Mouse (Mus musculus) brown adipose tissue, adult 24 weeks (tissue): ENCODE measurements around the gene Cdon. TPM values are rescaled to one million over a fixed set of nuclear protein-coding genes. Genes with fewer than 3 reads are reported as not detected.

Experiments
- H3K27ac ChIP-seq: fragments of 200-500 bp; replicated peaks from 2 replicates; pipeline ENCODE4 v1.5.1; 2012; ENCODE audit warnings: low read depth, mild to moderate bottlenecking, low read length
- H3K4me1 ChIP-seq: fragments of 200-500 bp; 2 replicates; pipeline ENCODE4 v1.6.1; 2012; ENCODE audit warnings: low read length, mixed read lengths; ENCODE audit not compliant: control insufficient read depth, insufficient read depth, insufficient read length
- H3K4me3 ChIP-seq: fragments of 200-500 bp; 2 replicates; pipeline ENCODE4 v1.5.1; 2012; ENCODE audit warnings: low read depth, mild to moderate bottlenecking, low read length, moderate library complexity; ENCODE audit not compliant: insufficient read depth
- polyA plus RNA-seq: library from polyadenylated mRNA; stranded (reverse); fragments of >200 nt; gene quantifications from 2 replicates; pipeline ENCODE4 v1.2.4, GENCODE M21; 2012; ENCODE audit not compliant: missing spikeins, insufficient read depth, insufficient read length

Gene Cdon
- polyA plus RNA-seq, 1 experiment = 10.9 TPM

DNA sequence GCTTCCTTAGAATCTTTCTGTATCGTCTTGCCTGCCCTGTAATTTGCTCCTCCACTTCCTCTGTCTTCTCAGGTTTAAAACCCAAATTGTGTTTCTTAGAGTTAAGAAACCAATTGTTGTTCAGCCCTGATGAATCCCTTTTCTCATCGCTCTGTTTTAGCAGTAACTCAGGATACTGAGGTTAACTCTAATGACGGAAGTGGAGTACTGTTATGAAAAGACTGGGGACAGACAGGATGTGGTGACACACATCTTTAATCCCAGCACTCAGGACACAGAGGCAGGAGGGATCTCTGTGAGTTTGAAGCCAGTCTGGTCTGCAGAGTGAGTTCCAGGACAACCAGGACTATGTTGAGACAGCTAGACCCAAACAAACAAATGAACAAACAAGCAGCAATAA, 74.5 kb downstream of the Cdon start:
- Histone ChIP-seq H3K4me1 (no peaks in the 10 kb centered on the region), H3K27ac (no peak overlapping the region), H3K4me3 (no peak overlapping the region)

DNA sequence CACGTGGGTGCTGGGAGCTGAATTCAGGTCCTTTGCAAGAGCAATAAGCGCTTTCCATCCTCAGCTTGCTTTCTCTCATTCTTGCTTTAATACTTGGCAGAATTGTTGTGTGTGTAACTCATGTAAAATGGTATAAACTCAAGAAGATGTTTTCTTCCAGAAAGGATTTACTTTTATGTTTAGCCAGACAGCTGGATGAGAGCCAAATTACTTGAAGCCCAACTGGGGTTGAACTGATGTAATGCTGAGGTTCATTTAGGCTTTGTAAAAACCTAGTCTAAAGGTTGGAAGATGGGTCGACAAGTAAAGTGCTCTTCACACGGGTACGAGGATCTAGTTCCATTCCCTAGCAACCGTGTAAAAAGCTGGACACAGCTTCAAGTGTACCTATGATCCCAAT, 79.0 kb downstream of the Cdon start:
- no peak overlapping the region for H3K27ac ChIP-seq
- H3K4me3 ChIP-seq = no peak overlapping the region
- H3K4me1 ChIP-seq = no peaks in the 10 kb centered on the region

DNA sequence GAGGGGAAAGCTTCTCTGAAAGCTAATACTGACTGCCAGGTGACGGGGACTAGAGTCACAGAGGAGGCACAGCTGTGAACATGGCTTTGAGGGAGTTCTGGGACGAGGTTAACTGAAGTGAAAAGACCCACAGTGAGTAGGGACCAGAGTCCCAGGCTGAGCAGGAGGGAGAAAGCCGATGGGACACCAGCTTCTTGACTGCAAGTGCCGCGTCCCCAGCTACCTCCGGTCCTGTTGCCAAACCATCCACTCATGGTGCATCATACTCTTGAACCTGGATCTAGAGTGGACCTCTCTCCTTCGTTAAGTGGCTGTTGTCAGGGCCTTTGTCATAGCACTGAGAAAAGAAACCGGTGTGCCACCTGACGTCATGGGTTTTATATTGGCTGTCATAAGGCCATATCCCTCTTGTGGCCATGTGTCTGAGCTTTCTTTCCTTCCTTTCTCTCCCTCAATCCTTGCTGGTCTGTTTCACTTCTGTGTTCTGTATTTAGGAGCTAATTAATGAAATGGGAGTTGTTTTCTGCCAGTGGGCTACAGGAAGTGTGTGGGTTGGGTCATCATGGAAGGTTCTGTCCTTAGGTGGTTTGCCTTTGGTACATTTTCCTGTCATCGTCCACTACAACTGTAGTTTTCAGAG, 81.6 kb downstream of the Cdon start:
- Histone ChIP-seq H3K4me1 (no peaks in the 10 kb centered on the region), H3K4me3 (no peak overlapping the region), H3K27ac (no peak overlapping the region)

DNA sequence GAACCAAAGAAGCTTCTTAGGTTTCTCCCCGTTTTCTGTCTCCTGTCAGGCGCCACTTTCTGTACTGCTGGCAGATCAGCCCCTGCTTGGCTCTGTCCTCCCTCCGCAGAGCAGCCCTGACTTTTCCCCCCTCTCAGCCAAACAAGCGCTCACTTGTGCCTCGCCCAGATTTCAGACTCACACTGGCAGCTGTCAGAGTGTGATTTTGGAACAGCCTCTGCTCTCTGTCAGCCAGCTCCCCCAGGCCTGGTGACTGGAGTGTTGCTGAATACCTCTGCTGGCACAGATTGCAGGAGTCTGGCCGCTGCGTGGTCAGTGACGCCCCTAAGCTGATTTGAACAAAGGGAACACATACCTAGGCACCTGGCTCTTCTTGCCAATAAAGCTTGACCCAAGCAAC, 87.3 kb downstream of the Cdon start:
- Histone ChIP-seq H3K27ac (no peak overlapping the region), H3K4me3 (no peak overlapping the region), H3K4me1 (no peaks in the 10 kb centered on the region; the same call in 1 of the 2 replicates)

DNA sequence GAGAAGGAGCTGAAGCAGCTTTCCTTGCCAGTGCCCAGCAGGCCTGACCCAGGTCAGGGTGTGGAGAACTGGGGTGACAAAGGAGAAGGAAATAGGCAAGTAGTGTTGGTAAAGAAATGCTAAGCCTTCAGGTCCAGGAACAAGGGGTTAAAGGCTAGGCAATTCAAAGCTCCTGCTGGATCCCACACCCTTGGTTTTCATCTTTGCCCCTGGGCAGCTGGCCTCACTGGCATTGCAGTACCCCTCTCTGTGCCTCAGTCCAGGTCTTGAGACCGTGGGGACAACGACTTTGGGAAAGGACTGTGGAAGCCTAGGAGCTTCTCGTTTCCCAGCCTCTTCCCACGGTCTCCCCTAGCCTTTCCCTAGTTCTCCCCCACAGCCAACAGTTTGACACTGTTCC, 93.0 kb downstream of the Cdon start:
- H3K27ac ChIP-seq = no peak overlapping the region
- H3K4me3 ChIP-seq = no peak overlapping the region
- no peaks in the 10 kb centered on the region for H3K4me1 ChIP-seq

DNA sequence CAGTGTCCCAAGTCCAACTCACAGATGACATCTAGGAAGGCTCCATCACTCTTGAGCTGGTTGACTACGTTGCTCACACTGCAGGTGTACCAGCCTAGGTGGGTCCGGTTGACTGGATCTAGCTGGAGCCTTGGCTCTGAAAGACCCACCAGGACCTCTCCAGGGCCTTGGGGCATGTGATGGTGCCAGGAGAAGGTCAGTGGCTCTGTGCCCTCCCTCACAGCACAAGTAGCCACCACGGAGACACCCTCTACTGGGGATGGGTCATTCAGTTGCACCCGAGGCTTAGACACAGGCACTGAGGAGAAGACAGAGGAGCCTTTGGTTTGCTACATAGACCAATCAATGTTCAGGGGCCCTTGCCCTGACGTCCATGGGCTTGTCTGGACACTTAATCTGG, 95.3 kb downstream of the Cdon start:
- H3K4me3 ChIP-seq = no peak overlapping the region
- H3K27ac ChIP-seq = no peak overlapping the region

DNA sequence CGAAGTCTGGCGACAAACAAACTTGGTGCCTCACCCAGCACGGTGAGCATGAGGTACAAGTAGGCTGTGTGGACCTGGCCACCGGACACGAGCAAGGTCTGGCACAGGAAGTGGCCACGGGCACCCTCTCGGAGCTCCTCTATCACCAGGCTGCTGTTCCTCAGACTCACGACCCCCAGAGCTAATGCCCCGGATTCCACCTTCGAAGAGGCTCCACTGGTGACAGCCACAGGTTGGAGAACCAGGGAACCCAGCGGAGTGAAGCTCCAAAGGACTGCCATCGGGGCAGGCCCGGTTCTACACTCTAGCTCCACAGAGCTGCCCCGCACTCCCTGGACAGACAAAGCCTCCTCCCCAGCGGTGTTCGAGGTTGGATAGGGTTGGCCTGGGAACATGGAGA, 95.8 kb downstream of the Cdon start:
- H3K27ac ChIP-seq = no peak overlapping the region
- no peak overlapping the region for H3K4me3 ChIP-seq
- no peaks in the 10 kb centered on the region for H3K4me1 ChIP-seq

More for the DNA sequence above, 95.3 kb downstream of the Cdon start:
- H3K4me1 ChIP-seq = no peaks in the 10 kb centered on the region

DNA sequence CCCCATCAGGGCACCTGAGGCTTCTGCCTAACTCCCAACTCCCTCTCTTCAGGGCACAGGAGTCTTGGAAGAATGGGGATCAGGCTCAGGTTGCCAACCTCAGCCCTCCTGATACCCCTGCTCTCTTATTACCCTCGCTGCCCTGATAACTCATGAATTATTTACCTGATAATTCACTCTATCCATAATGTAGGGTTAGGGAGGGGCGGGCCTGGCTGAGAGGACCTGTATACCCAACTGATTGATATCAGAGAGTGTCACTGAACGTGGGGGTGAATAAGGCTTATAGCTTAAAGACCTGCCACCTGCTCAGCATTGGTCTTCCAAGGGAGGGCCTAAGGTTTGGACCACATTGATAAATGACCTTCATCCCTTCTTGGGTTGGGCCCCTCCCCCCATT, 97.2 kb downstream of the Cdon start, which contains the start of gene Gm1113:
Gene Gm1113, minus strand, starts transcription at position 101 of the 400 bp plus-strand sequence.
- no peaks in the 10 kb centered on the region for H3K4me1 ChIP-seq
- no peak within 1 kb of the TSS for H3K4me3 ChIP-seq
- no peak within 1 kb of the TSS for H3K27ac ChIP-seq

DNA sequence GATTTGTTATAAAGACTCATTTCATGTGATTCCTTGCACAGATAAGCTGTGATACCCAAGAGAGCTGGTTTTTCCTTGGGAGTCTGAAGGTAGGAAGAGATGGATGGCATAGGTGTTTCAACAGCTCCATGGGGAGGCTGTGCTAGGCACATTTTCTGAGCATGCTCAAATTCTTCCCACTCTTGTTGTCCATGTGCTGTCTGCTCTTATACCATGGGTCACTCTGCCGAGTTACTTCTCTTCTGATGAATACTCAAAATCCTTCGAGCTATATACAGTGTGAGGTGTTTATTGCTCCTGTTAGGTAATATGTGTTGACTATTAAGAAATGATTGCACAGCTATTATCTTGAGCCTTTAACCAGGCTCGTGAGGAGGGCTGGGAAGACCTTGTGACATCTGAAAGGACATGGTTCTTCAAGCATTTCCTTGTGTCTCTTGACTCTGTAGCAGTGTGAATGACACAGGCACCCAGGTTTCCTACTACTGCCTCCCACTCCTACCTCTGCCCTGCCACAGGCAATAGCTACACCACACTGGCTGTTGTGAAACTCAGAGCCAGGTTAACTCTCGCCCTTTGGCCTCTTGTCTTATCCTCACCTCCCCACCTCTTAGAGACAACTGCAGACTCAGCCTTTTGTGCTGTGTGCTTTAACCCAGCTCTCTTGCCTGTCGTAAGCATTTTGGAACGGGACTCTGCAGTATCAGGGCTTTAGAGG, 99.9 kb downstream of the Cdon start:
- no peak overlapping the region for H3K27ac ChIP-seq
- H3K4me3 ChIP-seq = no peak overlapping the region
- no peaks in the 10 kb centered on the region for H3K4me1 ChIP-seq

DNA sequence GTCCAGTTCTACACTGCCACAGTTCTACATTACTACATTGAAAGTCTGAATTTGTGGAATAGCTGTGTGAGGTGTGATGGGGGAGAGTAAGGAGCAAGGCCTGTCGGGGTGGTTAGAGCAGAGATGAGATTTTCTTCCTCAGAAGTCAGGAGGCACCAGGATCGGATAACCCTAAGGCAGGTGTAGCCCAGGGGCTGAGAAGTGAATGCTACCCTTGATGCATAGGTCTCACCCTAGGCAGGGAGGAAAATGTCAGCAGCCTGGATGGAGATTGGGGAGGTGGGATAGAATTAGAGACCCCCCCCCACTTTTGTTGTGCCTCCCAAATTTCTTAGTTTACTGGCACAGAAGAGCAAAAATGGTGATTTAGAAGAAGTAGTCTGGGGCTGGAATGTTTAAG, 101.3 kb downstream of the Cdon start:
- H3K27ac ChIP-seq = no peak overlapping the region
- H3K4me3 ChIP-seq = no peak overlapping the region
- H3K4me1 ChIP-seq = no peaks in the 10 kb centered on the region

DNA sequence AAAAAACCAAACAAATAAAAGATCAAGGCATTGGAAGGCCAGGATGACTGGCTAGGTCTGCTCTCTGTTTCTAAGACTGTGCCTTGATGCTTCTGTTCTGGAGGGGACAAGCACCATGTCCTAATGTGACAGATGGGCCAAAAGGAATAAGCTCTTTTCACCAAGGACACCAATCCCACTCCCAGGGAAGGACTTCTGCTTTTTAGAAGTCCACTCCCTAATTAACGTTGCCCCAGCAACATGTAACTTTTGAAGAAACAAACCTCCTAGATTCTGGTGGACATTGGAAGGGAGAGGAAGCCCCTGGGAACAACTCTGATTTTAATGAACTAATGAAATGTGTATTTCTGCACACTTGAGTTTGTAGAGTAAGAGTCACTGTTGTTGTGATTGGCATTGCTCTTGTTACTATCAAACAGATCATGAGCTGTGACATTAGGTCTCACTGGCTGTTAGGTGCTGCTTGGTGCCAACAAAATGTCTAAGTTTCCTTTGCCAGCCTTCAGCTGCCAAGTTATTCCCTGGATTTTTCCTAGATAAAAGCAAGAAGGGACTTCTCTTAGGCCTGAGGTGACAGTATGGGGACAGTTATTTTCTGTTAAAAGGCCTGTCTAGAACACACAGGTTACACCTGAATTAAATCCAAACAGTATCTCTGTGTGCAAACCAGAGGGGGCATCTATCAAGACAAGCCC, 102.0 kb downstream of the Cdon start:
- no peaks in the 10 kb centered on the region for H3K4me1 ChIP-seq
- no peak overlapping the region for H3K27ac ChIP-seq
- no peak overlapping the region for H3K4me3 ChIP-seq

DNA sequence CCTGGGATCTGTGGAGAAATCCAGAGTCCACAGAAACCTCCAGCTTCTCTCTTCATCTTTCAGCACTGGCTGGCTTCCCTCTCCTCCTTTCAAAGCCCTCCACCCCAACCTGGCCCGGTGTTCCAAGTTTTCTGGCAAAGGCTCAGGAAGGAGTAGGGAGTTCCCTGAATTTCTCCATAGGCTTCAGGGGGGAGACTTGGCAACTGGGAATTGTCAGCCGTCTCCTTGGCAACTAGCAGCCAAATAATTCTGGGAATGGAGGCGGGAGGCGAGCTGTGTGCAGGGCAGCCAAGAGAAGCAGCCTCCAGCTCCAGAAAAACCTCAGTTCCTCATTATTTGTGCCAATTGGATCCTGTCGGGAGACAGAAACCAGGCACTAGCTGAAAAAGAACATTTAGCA, 102.6 kb downstream of the Cdon start:
- H3K27ac ChIP-seq = no peak overlapping the region
- no peak overlapping the region for H3K4me3 ChIP-seq
- H3K4me1 ChIP-seq = no peaks in the 10 kb centered on the region

DNA sequence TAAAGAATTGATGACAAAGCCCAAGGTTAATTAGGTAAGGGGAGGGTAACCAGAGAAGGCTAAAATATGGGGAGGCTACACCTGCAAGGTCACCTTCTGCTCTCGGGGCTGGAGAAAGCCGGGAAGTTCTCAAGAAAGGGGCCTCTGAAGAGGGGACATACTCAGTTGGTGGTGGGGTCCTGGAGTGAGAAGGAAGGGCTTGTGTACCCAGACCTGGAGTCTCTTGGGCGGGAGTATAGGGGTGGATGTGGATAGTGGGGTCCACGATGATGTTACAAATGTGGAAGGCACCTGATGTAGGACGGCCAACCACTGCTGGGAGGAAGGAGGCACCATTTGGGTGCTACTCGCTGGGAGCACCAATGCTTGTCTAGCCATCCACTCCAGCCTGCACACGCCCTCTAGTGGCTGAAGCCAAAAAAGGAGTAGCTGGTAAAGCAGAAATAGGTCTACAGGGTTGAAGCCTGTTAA, 103.0 kb downstream of the Cdon start:
- no peak overlapping the region for H3K4me3 ChIP-seq
- H3K4me1 ChIP-seq = no peaks in the 10 kb centered on the region
- H3K27ac ChIP-seq = no peak overlapping the region

DNA sequence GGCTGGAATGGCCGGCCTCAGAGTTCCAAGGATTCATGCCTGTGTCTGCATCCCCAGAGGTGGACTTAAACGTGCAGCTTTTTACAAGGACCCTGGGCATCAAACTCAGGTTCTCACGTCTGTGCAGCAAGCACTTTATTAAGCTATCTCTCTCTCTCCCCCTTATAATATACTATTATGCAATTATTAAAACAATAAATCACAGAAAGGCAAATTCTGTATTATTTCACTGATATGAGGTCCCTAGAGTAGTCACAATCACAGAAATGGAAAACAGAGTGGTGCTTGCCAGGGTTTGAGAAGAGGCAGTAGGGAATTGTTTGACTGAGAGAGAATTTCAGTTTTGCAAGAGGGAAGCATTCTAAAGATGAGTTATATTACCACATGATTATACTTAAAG, 108.2 kb downstream of the Cdon start:
- no peak overlapping the region for H3K27ac ChIP-seq

DNA sequence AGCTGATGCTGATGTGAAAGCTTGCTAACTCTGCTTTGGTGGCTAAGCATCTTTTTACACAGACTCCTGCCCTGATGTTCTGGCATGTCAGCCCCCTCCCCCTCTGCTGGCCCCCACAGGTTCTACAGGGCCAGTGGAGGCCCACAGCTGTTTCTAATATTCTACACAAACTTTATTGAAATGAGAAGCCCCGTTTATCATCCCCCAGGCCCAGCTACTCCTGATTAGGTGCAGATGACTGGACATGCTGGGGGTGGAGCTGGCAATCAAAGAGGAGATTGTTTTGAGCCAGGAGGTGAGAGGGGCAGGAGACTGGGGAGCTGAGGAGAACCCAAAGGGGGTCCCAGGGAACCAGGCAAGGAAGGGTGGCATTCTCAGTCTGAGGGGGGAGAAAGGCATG, 108.9 kb downstream of the Cdon start:
- no peaks in the 10 kb centered on the region for H3K4me1 ChIP-seq
- H3K4me3 ChIP-seq = no peak overlapping the region
- no peak overlapping the region for H3K27ac ChIP-seq

More for the DNA sequence above, 108.2 kb downstream of the Cdon start:
- no peaks in the 10 kb centered on the region for H3K4me1 ChIP-seq
- H3K4me3 ChIP-seq = no peak overlapping the region
